In genomic region chr2:26639838-26640830, GRCm38 (mm10) we compare ENCODE assay signal across 8 mouse cellular contexts. TPM values are rescaled to one million over a fixed set of nuclear protein-coding genes. Genes with fewer than 3 reads are reported as not detected.
DNase-seq lines count a peak whose midpoint lies in the region; ATAC-seq and TF ChIP-seq lines count a peak whose summit lies in the region.

No protein-coding gene starts in this region.

- no peaks in the 10 kb centered on the region for H3K27me3 ChIP-seq in hindbrain, embryonic 11.5 days (ENCODE audit: control insufficient read depth, insufficient read depth, low read length)
- no peaks in the 10 kb centered on the region for H3K27me3 ChIP-seq in lung, embryonic 16.5 days (ENCODE audit: control insufficient read depth, insufficient read depth, low read depth, low read length)
- H3K27me3 ChIP-seq in thymus, adult 2 months (ENCODE audit: control insufficient read depth, insufficient read depth, low read length), result no peaks in the 10 kb centered on the region

- TF ChIP-seq POLR2A in thymus, adult 2 months (IDR thresholded peaks at IDR 0.05; ENCODE audit: control insufficient read depth, extremely low read depth, insufficient read depth, low read length, poor library complexity), result peak; percentile 78

- 5% methylated on average over 49 of the region's 49 CpGs for WGBS in hindbrain, embryonic 11.5 days
- WGBS in lung, embryonic 16.5 days, result 3% methylated on average over 49 of the region's 49 CpGs
- 8% methylated on average over 49 of the region's 49 CpGs for WGBS in thymus, adult 2 months

- peaks cover 11% of the 10 kb centered on the region; the same call in 1 of the 2 replicates for H3K4me1 ChIP-seq in hindbrain, embryonic 11.5 days (replicated peaks; ENCODE audit: control insufficient read depth, insufficient read depth, low read length)
- H3K4me1 ChIP-seq in lung, embryonic 16.5 days (replicated peaks; ENCODE audit: control insufficient read depth, insufficient read depth, low read length), result peaks cover 12% of the 10 kb centered on the region
- peaks cover 5% of the 10 kb centered on the region; the same call in 1 of the 2 replicates for H3K4me1 ChIP-seq in thymus, adult 2 months (replicated peaks; ENCODE audit: control insufficient read depth, insufficient read depth, low read length)

- ATAC-seq in hindbrain, embryonic 11.5 days (ENCODE audit: low FRiP score), result peak; percentile 81
- ATAC-seq in lung, embryonic 16.5 days (ENCODE audit: low read depth), result peak; percentile 87

- DNase-seq in Muller cell, postnatal 12 days (ENCODE audit: inconsistent ontology term), result peak; percentile 91
- peak; percentile 93 for DNase-seq in cerebellum, adult 9-11 months
- DNase-seq in frontal cortex, adult 2 months (ENCODE audit: extremely low spot score in 1 of 2, low spot score in 1 of 2), result peak; percentile 90 to 99
- peak; percentile 99 for DNase-seq in hindbrain, embryonic 11.5 days (ENCODE audit: low spot score)
- DNase-seq in layer of hippocampus, adult 9-11 months, result peak; percentile 95
- peak; percentile 85 for DNase-seq in ovary, adult 18-20 months (ENCODE audit: low spot score)
- DNase-seq in thymus, adult 2 months, result peak; percentile 96

- no peaks in the 10 kb centered on the region for H3K9me3 ChIP-seq in hindbrain, embryonic 11.5 days (ENCODE audit: control insufficient read depth, low read length)
- H3K9me3 ChIP-seq in lung, embryonic 16.5 days (ENCODE audit: control insufficient read depth, low read length), result no peaks in the 10 kb centered on the region

- H3K4me2 ChIP-seq in hindbrain, embryonic 11.5 days (replicated peaks; ENCODE audit: low read depth, low read length), result peak overlapping the region; percentile 50
- H3K4me2 ChIP-seq in lung, embryonic 16.5 days (ENCODE audit: low read depth, low read length), result peak overlapping the region; percentile 65

- H3K27ac ChIP-seq in hindbrain, embryonic 11.5 days (ENCODE audit: low read depth, low read length), result peak overlapping the region; percentile 62; the same call in 1 of the 2 replicates
- H3K27ac ChIP-seq in lung, embryonic 16.5 days (ENCODE audit: low read length), result peak overlapping the region; percentile 83
- H3K27ac ChIP-seq in thymus, adult 2 months (ENCODE audit: control insufficient read depth, insufficient read depth, low read length), result peak overlapping the region; percentile 46; the same call in 1 of the 2 replicates

- peak overlapping the region; percentile 93 for H3K4me3 ChIP-seq in hindbrain, embryonic 11.5 days (ENCODE audit: low read depth, low read length)
- H3K4me3 ChIP-seq in lung, embryonic 16.5 days (ENCODE audit: low read length), result peak overlapping the region; percentile 95
- peak overlapping the region; percentile 99 for H3K4me3 ChIP-seq in thymus, adult 2 months (ENCODE audit: control insufficient read depth, insufficient read depth, low read length)

- TF ChIP-seq CTCF in thymus, adult 2 months (IDR thresholded peaks at IDR 0.05; ENCODE audit: borderline replicate concordance, control insufficient read depth, extremely low read depth, insufficient read depth, low read length, poor library complexity), result peak; percentile 93; the same call in 1 of the 2 replicates

- H3K9ac ChIP-seq in hindbrain, embryonic 11.5 days (ENCODE audit: low read depth, low read length), result peak overlapping the region; percentile 99
- peak overlapping the region; percentile 97 for H3K9ac ChIP-seq in lung, embryonic 16.5 days (ENCODE audit: low read length)

- peaks cover 4% of the 10 kb centered on the region; the same call in 1 of the 2 replicates for H3K36me3 ChIP-seq in hindbrain, embryonic 11.5 days (ENCODE audit: control insufficient read depth, insufficient read depth, low read length)
- H3K36me3 ChIP-seq in lung, embryonic 16.5 days (ENCODE audit: control insufficient read depth, insufficient read depth, low read length), result peaks cover 26% of the 10 kb centered on the region
- H3K36me3 ChIP-seq in thymus, adult 2 months (ENCODE audit: control insufficient read depth, insufficient read depth, low read length), result peaks cover 19% of the 10 kb centered on the region

RNA-seq across cellular contexts. Expression of gene Fam69b, which starts 11.9 kb away (rescaled TPM):
- 82.4 and 88.0 TPM in 2 replicates for polyA plus RNA-seq in frontal cortex, adult 2 months (2012; rRNA removed)
- polyA plus RNA-seq in hindbrain, embryonic 11.5 days (2014; fragmentation: Nextera tagmentation; extraction: Ambion mirVana), result 38.4 and 45.5 TPM in 2 replicates
- polyA plus RNA-seq in lung, embryonic 16.5 days (2015; fragmentation: Nextera tagmentation; extraction: Ambion mirVana), result 16.5 and 17.1 TPM in 2 replicates
- 14.8 and 15.6 TPM in 2 replicates for polyA plus RNA-seq in thymus, adult 2 months (2012; rRNA removed)

RNA-seq across cellular contexts. Expression of gene Lcn4, which starts 30.9 kb away (rescaled TPM):
- polyA plus RNA-seq in frontal cortex, adult 2 months (2012; rRNA removed), result not detected in 2 replicates
- not detected in 2 replicates for polyA plus RNA-seq in hindbrain, embryonic 11.5 days (2014; fragmentation: Nextera tagmentation; extraction: Ambion mirVana)
- polyA plus RNA-seq in lung, embryonic 16.5 days (2015; fragmentation: Nextera tagmentation; extraction: Ambion mirVana), result not detected in 2 replicates
- polyA plus RNA-seq in thymus, adult 2 months (2012; rRNA removed), result 0.85 and 1.3 TPM in 2 replicates

RNA-seq across cellular contexts. Expression of gene Agpat2, which starts 35.9 kb away (rescaled TPM):
- polyA plus RNA-seq in frontal cortex, adult 2 months (2012; rRNA removed), result 2.7 and 3.6 TPM in 2 replicates
- 7.3 and 7.5 TPM in 2 replicates for polyA plus RNA-seq in hindbrain, embryonic 11.5 days (2014; fragmentation: Nextera tagmentation; extraction: Ambion mirVana)
- polyA plus RNA-seq in lung, embryonic 16.5 days (2015; fragmentation: Nextera tagmentation; extraction: Ambion mirVana), result 43.0 and 44.8 TPM in 2 replicates
- 89.3 and 137 TPM in 2 replicates for polyA plus RNA-seq in thymus, adult 2 months (2012; rRNA removed)

RNA-seq across cellular contexts. Expression of gene Gm20532, which starts 53.7 kb away (rescaled TPM):
- polyA plus RNA-seq in frontal cortex, adult 2 months (2012; rRNA removed), result not detected in 2 replicates
- not detected in 2 replicates for polyA plus RNA-seq in hindbrain, embryonic 11.5 days (2014; fragmentation: Nextera tagmentation; extraction: Ambion mirVana)
- polyA plus RNA-seq in lung, embryonic 16.5 days (2015; fragmentation: Nextera tagmentation; extraction: Ambion mirVana), result not detected in 2 replicates
- not detected in 2 replicates for polyA plus RNA-seq in thymus, adult 2 months (2012; rRNA removed)

Comparison
In these comparisons a context has a peak if more than half of its experiments do, and no peak if none do; other contexts are left out.
1. Peak in every context shown above with its lines: DNase-seq, ATAC-seq, H3K4me3 ChIP-seq and H3K27ac ChIP-seq.